Mouse (Mus musculus) hindbrain, embryonic 11.5 days (tissue): ENCODE results near the gene Nfix. TPM values are rescaled to one million over a fixed set of nuclear protein-coding genes. Genes with fewer than 3 reads are reported as not detected.

Experiments
- ATAC-seq: fragments of 200-750 bp; cut with Nextera tagmentation; 2 replicates; pipeline ENCODE4 v1.8.0; 2017; ENCODE audit warnings: mild to moderate bottlenecking, moderate TSS enrichment, moderate library complexity; ENCODE audit not compliant: low FRiP score
- DNase-seq: peaks from one replicate; pipeline ENCODE4 v3.0.0-alpha.2; 2015; ENCODE audit warnings: low spot score
- H3K27ac ChIP-seq: fragments of 300-500 bp; sonication (generic); 2 replicates; pipeline ENCODE4 v1.5.1; 2014; ENCODE audit warnings: mild to moderate bottlenecking, low read depth, low read length
- H3K27me3 ChIP-seq: fragments of 300-500 bp; sonication (generic); 2 replicates; pipeline ENCODE4 v1.6.1; 2014; ENCODE audit warnings: mild to moderate bottlenecking, low read length, moderate library complexity, mixed read lengths; ENCODE audit not compliant: control insufficient read depth, insufficient read depth
- H3K36me3 ChIP-seq: fragments of 300-500 bp; sonication (generic); 2 replicates; pipeline ENCODE4 v1.6.1; 2014; ENCODE audit warnings: mild to moderate bottlenecking, low read length, moderate library complexity, mixed read lengths; ENCODE audit not compliant: control insufficient read depth, insufficient read depth
- H3K4me1 ChIP-seq: fragments of 300-500 bp; sonication (generic); replicated peaks from 2 replicates; pipeline ENCODE4 v1.6.1; 2014; ENCODE audit warnings: low read length, mixed read lengths; ENCODE audit not compliant: control insufficient read depth, insufficient read depth
- H3K4me2 ChIP-seq: fragments of 300-500 bp; sonication (generic); replicated peaks from 2 replicates; pipeline ENCODE4 v1.6.1; 2014; ENCODE audit warnings: mild to moderate bottlenecking, low read depth, low read length
- H3K4me3 ChIP-seq: fragments of 300-500 bp; sonication (generic); 2 replicates; pipeline ENCODE4 v1.5.1; 2014; ENCODE audit warnings: low read depth, low read length
- H3K9ac ChIP-seq: fragments of 300-500 bp; sonication (generic); 2 replicates; pipeline ENCODE4 v1.6.1; 2014; ENCODE audit warnings: low read depth, low read length
- H3K9me3 ChIP-seq: fragments of 300-500 bp; sonication (generic); 2 replicates; pipeline ENCODE4 v1.6.1; 2016; ENCODE audit warnings: low read length; ENCODE audit not compliant: control insufficient read depth
- WGBS: fragments of 180-500 bp; shearing (Covaris S2); extraction: QIAGEN DNeasy Blood & Tissue Kit; methylation state at CpG from one replicate; pipeline ENCODE4 v1.1.7; 2014; 5-methylcytosine and 5-hydroxymethylcytosine counted together
- polyA plus RNA-seq: library from polyadenylated mRNA; unstranded; fragments of >200 nt; fragmentation: Nextera tagmentation; extraction: Ambion mirVana; gene quantifications from 2 replicates; pipeline ENCODE4 v1.2.1, GENCODE M21; 2014

Gene Nfix
- polyA plus RNA-seq, 1 experiment from 2014 or later: 3.0 TPM

- peak overlapping the region; percentile 17; the same call in 1 of the 2 replicates for H3K4me3 ChIP-seq
- peak overlapping the region; percentile 34 for H3K4me2 ChIP-seq
- H3K36me3 ChIP-seq: no peaks in the 10 kb centered on the region
- H3K4me1 ChIP-seq: peaks cover 35% of the 10 kb centered on the region
- H3K27ac ChIP-seq: no peak overlapping the region
- DNase-seq: peak; percentile 48
- no peak overlapping the region for H3K9ac ChIP-seq
- no peak for ATAC-seq
- no peaks in the 10 kb centered on the region for H3K9me3 ChIP-seq
- peaks cover 82% of the 10 kb centered on the region for H3K27me3 ChIP-seq
- WGBS: under 1% methylated on average over 52 of the region's 61 CpGs
These were observed 95.0 kb downstream of the Nfix start for GRCm38 (mm10) chr8:84704867-84705831.

DNA sequence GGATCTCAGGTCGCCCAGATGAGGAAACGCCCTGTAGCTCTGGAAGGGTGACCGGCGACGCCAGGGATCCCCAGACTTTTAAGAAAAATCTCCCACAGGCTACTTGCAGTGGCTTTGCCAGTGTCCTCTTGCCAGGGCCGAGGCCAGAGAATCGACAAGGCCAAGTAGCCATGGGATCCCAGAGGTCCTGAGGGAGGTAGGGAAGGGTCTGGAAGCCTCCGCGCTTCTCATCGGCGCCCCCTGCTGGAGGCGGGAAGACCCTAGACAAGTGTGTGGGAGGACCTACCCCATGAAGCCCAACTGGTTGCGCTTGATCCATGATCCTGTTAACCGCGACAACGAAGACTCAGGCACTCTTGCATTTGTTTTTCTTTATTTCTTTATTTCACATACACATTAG is 95.8 kb downstream of the Nfix start:
- Histone ChIP-seq H3K27me3 (peaks cover 78% of the 10 kb centered on the region), H3K4me1 (peaks cover 35% of the 10 kb centered on the region), H3K9ac (no peak overlapping the region), H3K27ac (no peak overlapping the region), H3K4me2 (peak overlapping the region; percentile 22; the same call in 1 of the 2 replicates), H3K4me3 (0 out of 2 replicates have a peak overlapping the region, but pooled peaks have one; percentile 13), H3K9me3 (no peaks in the 10 kb centered on the region), H3K36me3 (no peaks in the 10 kb centered on the region)
- under 1% methylated on average over 16 of the region's 16 CpGs for WGBS
- ATAC-seq: no peak
- DNase-seq: peak; percentile 91

DNA sequence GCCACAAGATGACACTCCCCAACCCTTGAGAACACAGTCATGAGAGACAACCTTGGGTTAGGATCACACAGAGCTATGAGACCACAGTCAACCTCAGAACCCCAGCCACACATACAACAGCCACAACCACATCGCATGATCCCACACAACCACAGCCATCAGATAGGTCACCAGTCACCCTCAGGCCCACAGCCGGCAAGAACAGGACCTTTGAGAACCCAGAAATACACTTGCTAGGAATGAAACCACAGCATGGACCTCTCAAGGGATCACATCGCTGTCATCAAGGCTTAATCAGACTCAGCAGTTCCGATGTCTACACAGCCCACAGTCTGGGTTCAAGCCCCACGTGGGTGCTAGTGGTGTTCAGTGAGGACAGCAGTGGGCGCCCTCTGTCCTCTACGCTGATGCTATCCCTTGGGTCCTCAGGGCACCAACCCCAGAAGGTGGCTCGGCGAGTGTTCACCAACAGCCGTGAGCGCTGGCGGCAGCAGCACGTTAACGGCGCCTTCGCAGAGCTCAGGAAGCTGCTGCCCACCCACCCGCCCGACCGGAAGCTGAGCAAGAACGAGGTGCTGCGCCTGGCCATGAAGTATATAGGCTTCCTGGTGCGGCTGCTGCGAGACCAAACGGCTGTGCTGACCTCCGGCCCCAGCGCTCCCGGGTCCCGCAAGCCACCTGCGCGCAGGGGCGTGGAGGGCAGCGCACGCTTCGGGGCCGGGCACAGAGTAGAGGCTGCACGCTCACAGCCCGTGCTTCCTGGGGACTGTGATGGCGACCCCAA is 96.5 kb downstream of the Nfix start:
- Histone ChIP-seq H3K9me3 (no peaks in the 10 kb centered on the region), H3K4me3 (peak overlapping the region; percentile 13; the same call in 1 of the 2 replicates), H3K4me1 (peaks cover 31% of the 10 kb centered on the region), H3K27me3 (peaks cover 72% of the 10 kb centered on the region), H3K4me2 (peak overlapping the region; percentile 22; the same call in 1 of the 2 replicates), H3K27ac (no peak overlapping the region), H3K9ac (no peak overlapping the region), H3K36me3 (no peaks in the 10 kb centered on the region)
- ATAC-seq: no peak
- 8% methylated on average over 38 of the region's 38 CpGs for WGBS
- no peak for DNase-seq

DNA sequence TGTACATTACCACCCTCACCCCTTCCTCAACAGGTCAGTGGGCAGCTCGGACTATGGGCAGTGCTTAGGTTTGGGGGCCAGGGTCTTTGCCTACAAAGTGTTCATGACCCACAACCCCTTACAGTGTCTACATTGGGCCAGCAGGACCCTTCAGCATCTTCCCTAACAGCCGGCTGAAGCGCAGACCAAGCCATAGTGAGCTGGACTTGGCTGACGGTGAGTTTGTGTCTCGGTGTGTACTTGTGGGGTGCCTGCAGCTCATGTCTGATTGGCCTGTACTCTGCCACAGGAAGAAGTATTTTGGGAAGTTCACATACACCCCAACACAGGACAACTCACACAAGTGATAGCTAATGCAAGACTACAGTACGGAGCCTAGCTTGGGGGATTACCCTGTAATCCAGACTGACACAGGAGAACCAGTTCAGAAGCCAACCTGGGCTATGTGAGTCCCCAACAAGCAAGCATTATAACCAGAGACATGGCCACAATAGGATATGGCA is 97.1 kb downstream of the Nfix start:
- ATAC-seq (no peak), DNase-seq (peak; percentile 6)
- H3K27ac ChIP-seq: no peak overlapping the region
- no peak overlapping the region for H3K4me2 ChIP-seq
- H3K4me3 ChIP-seq: peak overlapping the region; percentile 16; the same call in 1 of the 2 replicates
- H3K4me1 ChIP-seq: peaks cover 27% of the 10 kb centered on the region
- H3K36me3 ChIP-seq: no peaks in the 10 kb centered on the region
- peaks cover 67% of the 10 kb centered on the region for H3K27me3 ChIP-seq
- 81% methylated on average over 6 of the region's 6 CpGs for WGBS
- H3K9ac ChIP-seq: no peak overlapping the region
- no peaks in the 10 kb centered on the region for H3K9me3 ChIP-seq

GRCm38 (mm10) chr8:84702561-84702960 is 97.6 kb downstream of the Nfix start:
- WGBS: 70% methylated on average over 9 of the region's 9 CpGs
- H3K9me3 ChIP-seq: no peaks in the 10 kb centered on the region
- H3K36me3 ChIP-seq: no peaks in the 10 kb centered on the region
- H3K27ac ChIP-seq: no peak overlapping the region
- H3K9ac ChIP-seq: no peak overlapping the region
- H3K27me3 ChIP-seq: peaks cover 62% of the 10 kb centered on the region
- 0 out of 2 replicates have a peak overlapping the region, but pooled peaks have one; percentile 3 for H3K4me2 ChIP-seq
- ATAC-seq: no peak
- H3K4me3 ChIP-seq: peak overlapping the region; percentile 16
- H3K4me1 ChIP-seq: peaks cover 23% of the 10 kb centered on the region
- no peak for DNase-seq

DNA sequence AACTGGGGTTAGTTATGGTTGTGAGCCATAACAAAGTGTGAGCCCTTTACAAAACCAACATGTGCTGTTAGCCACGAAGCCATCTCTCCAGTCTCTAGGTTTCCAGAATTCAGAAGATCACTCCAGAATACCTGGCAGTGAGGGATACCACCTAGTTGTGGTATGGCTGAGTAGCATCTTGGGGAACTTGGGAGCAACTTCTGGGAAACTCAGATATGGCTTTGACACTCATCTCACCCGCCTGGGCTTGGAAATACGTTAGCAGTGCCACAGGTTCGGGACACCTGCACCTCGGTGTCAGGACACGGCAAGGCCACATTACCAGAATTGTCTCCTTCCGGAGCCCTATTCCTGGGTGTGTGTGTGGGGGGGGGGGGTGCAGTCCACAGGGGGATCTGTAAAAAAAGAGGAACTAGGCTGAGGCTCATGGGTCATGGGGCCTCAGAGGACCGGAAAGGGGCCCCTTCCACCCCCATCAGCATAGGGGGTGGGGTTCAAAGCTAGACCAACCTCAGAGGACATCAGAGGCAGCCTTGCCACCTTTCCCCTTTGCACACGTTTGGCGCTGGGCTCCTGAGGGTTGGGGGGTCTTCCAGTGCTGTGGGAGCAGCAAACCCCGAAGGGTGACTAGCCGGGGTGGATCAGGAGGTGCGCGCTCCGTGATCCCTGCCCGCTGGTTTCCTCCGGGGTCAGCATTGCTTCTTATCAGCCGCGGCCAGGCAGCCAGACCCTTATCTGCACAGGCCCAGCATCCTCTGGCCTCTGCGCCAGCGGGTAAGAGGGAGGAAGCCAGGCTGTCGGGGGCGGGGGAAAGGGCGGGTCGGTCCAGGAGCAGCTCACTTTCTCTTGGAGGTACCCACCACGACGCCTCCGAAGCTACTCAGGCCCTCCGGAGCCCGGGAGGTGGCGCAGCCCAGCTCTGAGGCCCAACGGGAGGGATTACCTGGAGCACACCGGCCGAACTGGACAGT is 98.9 kb downstream of the Nfix start, which contains the start of gene Lyl1:
Lyl1 (plus strand) TSS at position 517 of the 971 bp plus-strand sequence.
- DNase-seq (peak; percentile 41), ATAC-seq (peak; percentile 29; the same call in 1 of the 2 replicates)
- WGBS: 14% methylated on average over 33 of the region's 34 CpGs
- Histone ChIP-seq H3K27ac (no peak within 1 kb of the TSS), H3K4me1 (peaks cover 12% of the 10 kb centered on the region; the same call in 1 of the 2 replicates), H3K27me3 (peaks cover 50% of the 10 kb centered on the region), H3K4me2 (0 out of 2 replicates have a peak within 1 kb of the TSS, but pooled peaks have one; percentile 11), H3K9ac (no peak within 1 kb of the TSS), H3K36me3 (no peaks in the 10 kb centered on the region), H3K4me3 (peak within 1 kb of the TSS; percentile 16), H3K9me3 (no peaks in the 10 kb centered on the region)

- WGBS: 77% methylated on average over 5 of the region's 5 CpGs
- Histone ChIP-seq H3K9ac (no peak overlapping the region), H3K27me3 (peaks cover 47% of the 10 kb centered on the region), H3K4me3 (no peak overlapping the region), H3K4me1 (peaks cover 10% of the 10 kb centered on the region; the same call in 1 of the 2 replicates), H3K27ac (no peak overlapping the region), H3K9me3 (no peaks in the 10 kb centered on the region), H3K36me3 (no peaks in the 10 kb centered on the region), H3K4me2 (no peak overlapping the region)
- DNase-seq (no peak), ATAC-seq (no peak)
These were observed 99.6 kb downstream of the Nfix start for GRCm38 (mm10) chr8:84700526-84700925.
